Mouse (Mus musculus): ENCODE measurements at regions not wholly inside any gene's neighbourhood (a gene's known extent, or its start where the extent isn't known, plus 50 kb on each side); places are given as distances from the start of the nearest gene placed in this dataset.

DNA sequence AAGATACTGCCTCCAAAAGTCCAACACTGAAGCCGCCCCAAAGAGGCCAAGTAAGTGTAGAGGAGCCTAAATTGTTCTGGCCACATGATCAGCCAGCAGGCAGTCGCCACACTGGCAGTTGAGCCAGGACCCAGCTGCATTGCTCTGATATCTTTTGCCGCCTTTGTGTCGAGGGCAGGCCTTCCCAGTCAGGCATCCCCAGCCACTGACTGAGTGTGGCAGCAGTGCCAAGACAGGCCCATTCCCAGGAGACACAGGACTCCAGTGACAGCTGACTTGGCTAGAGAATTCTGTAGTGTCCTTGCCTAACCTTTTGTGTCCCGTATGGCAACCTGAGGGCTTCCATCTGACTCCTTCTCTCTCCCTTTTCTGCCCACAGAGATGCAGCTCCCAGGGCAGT, 296.4 kb upstream of the Rora start:
- TF ChIP-seq CTCF (IDR thresholded peaks at IDR 0.05; ENCODE audit: low read depth) (no peak), EP300 (IDR thresholded peaks at IDR 0.05; ENCODE audit: low read depth) (no peak)

All from heart, postnatal 0 days (tissue).